Mouse (Mus musculus) embryonic fibroblast, embryonic 13.5 days (primary cell): ENCODE measurements around the gene Tbc1d19. TPM values are rescaled to one million over a fixed set of nuclear protein-coding genes. Genes with fewer than 3 reads are reported as not detected.
A peak's percentile ranks its signal among the peaks of the same experiment; 100 is the strongest.

Experiments used
- H3K27ac ChIP-seq: 2 replicates; pipeline ENCODE4 v1.5.1; 2012; ENCODE audit warnings: low read length, control low read depth, inconsistent platforms; ENCODE audit not compliant: insufficient read depth
- H3K4me1 ChIP-seq: 2 replicates; pipeline ENCODE4 v1.6.1; 2011; ENCODE audit warnings: low read length; ENCODE audit not compliant: control insufficient read depth, insufficient read depth
- H3K4me3 ChIP-seq: 2 replicates; pipeline ENCODE4 v1.5.1; 2011; ENCODE audit warnings: mild to moderate bottlenecking, control low read depth, low read length; ENCODE audit not compliant: insufficient read depth
- CTCF ChIP-seq: IDR thresholded peaks from 2 replicates; pipeline ENCODE4 v1.5.1; 2011; ENCODE audit warnings: mild to moderate bottlenecking, control low read depth, low read length, moderate library complexity, borderline replicate concordance; ENCODE audit not compliant: insufficient read depth
- POLR2A ChIP-seq: IDR thresholded peaks from 2 replicates; pipeline ENCODE4 v1.6.1; 2011; ENCODE audit warnings: low read depth, mild to moderate bottlenecking, control low read depth, low read length, moderate library complexity
- polyA plus RNA-seq: library from polyadenylated mRNA; stranded (reverse); fragments of >200 nt; gene quantifications from 2 replicates; pipeline ENCODE4 v1.2.4, GENCODE M21; 2011; ENCODE audit warnings: low read depth; ENCODE audit not compliant: missing spikeins, insufficient read length

The Tbc1d19 gene
- polyA plus RNA-seq, 1 experiment, result 53.4 TPM

- no peak for TF ChIP-seq CTCF
- no peak for TF ChIP-seq POLR2A
- Histone ChIP-seq H3K27ac (no peak overlapping the region), H3K4me3 (no peak overlapping the region), H3K4me1 (peaks cover 18% of the 10 kb centered on the region)
Measured at GRCm38 (mm10) chr5:53947549-53948183, 138.3 kb downstream of the Tbc1d19 start.

DNA sequence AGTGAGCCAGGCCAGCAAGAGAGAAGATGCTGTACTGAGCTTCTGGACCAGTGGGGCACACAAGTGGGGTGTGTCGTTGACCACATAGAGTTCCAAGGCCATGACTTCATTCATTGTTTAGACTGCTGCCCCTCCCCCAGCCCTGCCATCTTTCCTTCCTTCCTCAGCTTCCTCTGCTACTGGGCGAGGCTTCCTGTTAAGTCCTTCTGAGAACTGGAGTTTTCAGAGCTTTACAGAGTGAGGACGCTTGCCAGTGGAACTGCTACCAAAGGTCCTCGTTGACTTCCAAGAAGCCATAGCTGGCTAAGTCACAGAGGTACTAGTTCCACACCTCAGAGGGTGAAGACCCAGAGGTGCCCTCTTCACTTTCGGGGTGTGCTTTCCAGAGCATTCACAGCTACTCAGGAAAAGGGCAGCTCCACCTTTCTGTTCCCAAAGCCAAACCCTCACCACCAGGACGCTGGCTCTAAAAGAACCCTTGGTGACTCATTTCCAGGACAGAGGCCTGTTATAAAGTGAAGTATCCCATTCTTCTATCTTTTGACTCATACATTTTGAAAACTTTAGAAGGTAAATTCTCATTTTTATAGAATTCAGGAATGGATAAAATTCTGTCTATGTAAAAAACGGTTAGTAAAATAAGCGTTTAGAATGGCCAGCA is 139.3 kb downstream of the Tbc1d19 start:
- H3K4me3 ChIP-seq, result no peak overlapping the region
- TF ChIP-seq CTCF, result no peak
- no peak for TF ChIP-seq POLR2A
- peak overlapping the region; percentile 43 for H3K27ac ChIP-seq

GRCm38 (mm10) chr5:53950189-53950588 is 140.8 kb downstream of the Tbc1d19 start:
- H3K27ac ChIP-seq, result no peak overlapping the region
- TF ChIP-seq CTCF (no peak), POLR2A (no peak)
- H3K4me3 ChIP-seq, result no peak overlapping the region
- peaks cover 28% of the 10 kb centered on the region for H3K4me1 ChIP-seq

More for the DNA sequence above, 139.3 kb downstream of the Tbc1d19 start:
- H3K4me1 ChIP-seq, result peaks cover 24% of the 10 kb centered on the region

DNA sequence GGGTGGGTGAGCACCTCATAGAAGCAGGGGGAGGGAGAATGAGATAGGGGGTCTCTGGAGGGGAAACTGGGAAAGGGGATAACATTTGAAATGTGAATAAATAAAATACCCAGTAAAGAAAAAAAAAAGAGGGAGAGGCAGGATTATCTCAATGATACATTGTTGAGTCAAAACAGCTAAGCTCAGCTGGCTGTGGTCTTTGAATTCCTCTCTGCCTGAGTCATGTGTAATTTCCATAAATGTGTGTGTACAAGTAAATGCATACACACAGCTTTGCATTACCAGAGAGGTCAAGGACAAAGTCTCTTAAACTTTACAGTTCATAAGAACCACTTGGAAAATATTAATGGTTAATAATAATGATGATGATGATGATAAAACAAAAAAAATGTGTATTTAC is 143.8 kb downstream of the Tbc1d19 start:
- Histone ChIP-seq H3K4me1 (peaks cover 25% of the 10 kb centered on the region), H3K4me3 (no peak overlapping the region), H3K27ac (peak overlapping the region; percentile 35; the same call in 1 of the 2 replicates)
- TF ChIP-seq CTCF, result no peak
- no peak for TF ChIP-seq POLR2A

Other genes starting within 250 kb of the Tbc1d19 start
- gene Cckar, start 101.9 kb upstream of the Tbc1d19 start, polyA plus RNA-seq, result not detected in 2 replicates
- gene Stim2, start 188.9 kb downstream of the Tbc1d19 start, polyA plus RNA-seq, result 36.1 and 37.4 TPM in 2 replicates